Mouse (Mus musculus): ENCODE results near the gene Pdgfc. TPM values are rescaled to one million over a fixed set of nuclear protein-coding genes. Genes with fewer than 3 reads are reported as not detected.

Gene Pdgfc
- polyA plus RNA-seq, 1 experiment, result not detected

- TF ChIP-seq POLR2A (IDR thresholded peaks at IDR 0.05; ENCODE audit: insufficient read depth, low read depth, low read length) (no peak), CTCF (IDR thresholded peaks at IDR 0.05; ENCODE audit: insufficient read depth, low read depth, low read length) (no peak)
- peak overlapping the region; percentile 58 for H3K4me3 ChIP-seq (ENCODE audit: insufficient read depth, low read depth, low read length)
- under 1% methylated on average over 34 of the region's 34 CpGs for WGBS
- peak overlapping the region; percentile 3; the same call in 1 of the 2 replicates for H3K27ac ChIP-seq (ENCODE audit: insufficient read depth, low read depth, low read length)
- H3K4me1 ChIP-seq (ENCODE audit: control insufficient read depth, insufficient read depth, low read length), result peaks cover 3% of the 10 kb centered on the region; the same call in 1 of the 2 replicates
These were observed 1.2 kb downstream of the Pdgfc start for GRCm38 (mm10) chr3:81037312-81037859.

DNA sequence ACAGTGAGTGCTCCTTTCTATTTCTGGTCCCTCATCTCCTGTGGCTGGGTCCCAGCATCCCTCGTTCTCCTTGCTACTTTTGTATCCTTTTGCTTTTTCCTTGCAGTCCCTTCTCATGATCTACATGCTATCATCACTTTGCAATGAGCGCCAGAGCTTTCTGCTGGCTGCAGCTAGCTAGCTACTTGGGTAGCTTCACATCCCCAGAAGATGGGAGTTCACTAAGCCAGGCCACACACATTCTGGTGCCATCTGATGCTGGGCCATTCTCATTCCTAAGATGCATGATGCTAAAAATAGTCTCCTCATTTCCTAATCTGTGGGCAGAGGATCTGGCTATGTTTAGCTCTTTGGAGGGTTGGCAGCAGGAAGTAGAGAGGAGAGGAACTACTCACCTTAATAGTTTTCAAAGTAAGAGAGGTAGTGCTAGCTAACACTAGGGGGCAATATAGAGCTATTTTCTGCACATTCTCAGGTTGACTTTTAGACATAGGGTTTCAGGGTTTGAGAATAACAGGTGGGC, 3.0 kb downstream of the Pdgfc start:
- no peak for TF ChIP-seq CTCF (IDR thresholded peaks at IDR 0.05; ENCODE audit: insufficient read depth, low read depth, low read length)
- no peak for TF ChIP-seq POLR2A (IDR thresholded peaks at IDR 0.05; ENCODE audit: insufficient read depth, low read depth, low read length)
- Histone ChIP-seq H3K4me1 (ENCODE audit: control insufficient read depth, insufficient read depth, low read length) (peaks cover 3% of the 10 kb centered on the region; the same call in 1 of the 2 replicates), H3K4me3 (ENCODE audit: insufficient read depth, low read depth, low read length) (no peak overlapping the region), H3K27ac (ENCODE audit: insufficient read depth, low read depth, low read length) (0 out of 2 replicates have a peak overlapping the region, but pooled peaks have one; percentile 0)
- WGBS, result 31% methylated on average over 2 of the region's 2 CpGs

- TF ChIP-seq CTCF (IDR thresholded peaks at IDR 0.05; ENCODE audit: insufficient read depth, low read depth, low read length) (no peak), POLR2A (IDR thresholded peaks at IDR 0.05; ENCODE audit: insufficient read depth, low read depth, low read length) (no peak)
- 87% methylated on average over 2 of the region's 2 CpGs for WGBS
- H3K4me1 ChIP-seq (ENCODE audit: control insufficient read depth, insufficient read depth, low read length), result no peaks in the 10 kb centered on the region
- no peak overlapping the region for H3K27ac ChIP-seq (ENCODE audit: insufficient read depth, low read depth, low read length)
- H3K4me3 ChIP-seq (ENCODE audit: insufficient read depth, low read depth, low read length), result no peak overlapping the region
These were observed 8.6 kb downstream of the Pdgfc start for GRCm38 (mm10) chr3:81044653-81045343.

DNA sequence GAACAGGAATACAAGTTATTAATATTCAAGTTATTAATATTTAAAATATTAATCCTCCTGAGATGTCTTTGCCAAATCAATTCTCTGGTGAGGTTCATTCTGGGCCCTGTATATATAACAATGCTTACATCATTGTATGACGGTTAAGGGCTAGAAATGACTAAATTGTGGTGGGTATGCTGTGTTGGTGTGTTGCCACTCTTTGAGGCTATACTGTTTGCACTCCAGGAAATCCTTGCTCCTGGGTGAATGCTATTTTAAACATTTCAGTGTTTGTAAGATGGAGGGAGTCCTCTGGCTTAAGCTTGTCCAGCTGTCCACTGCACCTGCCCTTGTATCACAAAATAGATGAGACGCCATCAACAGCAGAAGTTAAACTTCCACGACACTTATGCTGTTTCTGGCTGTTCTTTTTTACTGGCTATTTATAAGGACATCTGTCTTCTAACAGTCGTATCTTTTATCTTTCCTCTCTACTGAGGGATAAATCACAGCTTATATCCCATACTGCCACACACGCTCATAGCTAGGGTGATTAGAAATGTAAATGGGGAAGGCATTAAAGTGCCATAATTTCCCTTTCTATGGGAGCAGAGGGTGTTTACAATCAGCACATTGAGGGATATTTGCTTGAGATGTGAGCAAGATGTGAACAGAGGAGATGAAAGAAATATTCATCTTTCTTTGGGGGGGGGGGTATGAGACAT, 9.3 kb downstream of the Pdgfc start:
- WGBS, result 88% methylated on average over 5 of the region's 5 CpGs
- TF ChIP-seq CTCF (IDR thresholded peaks at IDR 0.05; ENCODE audit: insufficient read depth, low read depth, low read length) (no peak), POLR2A (IDR thresholded peaks at IDR 0.05; ENCODE audit: insufficient read depth, low read depth, low read length) (no peak)
- H3K27ac ChIP-seq (ENCODE audit: insufficient read depth, low read depth, low read length), result no peak overlapping the region
- H3K4me1 ChIP-seq (ENCODE audit: control insufficient read depth, insufficient read depth, low read length), result no peaks in the 10 kb centered on the region
- no peak overlapping the region for H3K4me3 ChIP-seq (ENCODE audit: insufficient read depth, low read depth, low read length)

DNA sequence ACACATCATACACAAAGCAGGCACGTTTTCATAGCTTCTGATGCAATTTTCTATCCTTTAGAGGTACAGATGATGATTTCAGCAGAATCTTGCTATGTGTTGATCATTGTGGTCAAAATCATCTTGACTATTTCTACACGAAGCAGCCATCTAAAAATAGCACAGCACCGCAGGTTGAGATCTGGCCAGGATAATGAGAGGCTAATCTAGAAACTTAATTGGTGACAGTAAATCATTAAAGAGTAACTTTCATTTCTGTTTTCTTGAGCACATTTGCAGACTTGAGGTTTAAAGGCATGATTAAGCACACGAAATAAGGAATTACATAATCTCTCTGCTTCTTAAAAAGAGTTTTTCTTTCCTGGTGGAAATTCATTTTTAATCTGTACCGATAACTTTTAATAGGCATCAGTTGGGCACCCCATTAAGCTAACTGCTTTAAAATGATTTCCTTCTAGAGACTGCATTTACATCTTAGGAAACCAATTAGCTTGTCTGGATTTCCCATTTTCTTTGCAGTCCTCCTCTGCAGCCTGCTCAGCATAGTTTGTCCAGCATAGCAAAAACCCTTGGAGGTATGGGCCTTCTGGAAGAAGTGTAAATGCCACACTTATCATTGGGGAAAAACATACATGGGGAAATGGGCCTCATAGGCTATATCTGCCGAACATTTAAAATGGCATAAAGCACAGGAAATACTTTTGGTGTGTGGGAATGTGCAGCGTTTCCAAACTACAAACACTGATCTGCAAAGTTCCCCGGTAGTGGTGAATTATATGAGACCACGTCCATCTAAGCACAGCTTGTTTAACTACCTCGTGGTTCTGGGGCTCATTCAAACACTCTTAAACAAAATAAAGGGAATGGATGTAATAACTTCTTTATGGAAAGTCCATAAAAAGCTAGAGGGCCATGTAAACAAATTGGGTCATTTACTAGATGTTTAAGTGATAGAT, 10.7 kb downstream of the Pdgfc start:
- no peak overlapping the region for H3K27ac ChIP-seq (ENCODE audit: insufficient read depth, low read depth, low read length)
- no peaks in the 10 kb centered on the region for H3K4me1 ChIP-seq (ENCODE audit: control insufficient read depth, insufficient read depth, low read length)
- TF ChIP-seq POLR2A (IDR thresholded peaks at IDR 0.05; ENCODE audit: insufficient read depth, low read depth, low read length) (no peak), CTCF (IDR thresholded peaks at IDR 0.05; ENCODE audit: insufficient read depth, low read depth, low read length) (no peak)
- WGBS, result 62% methylated on average over 10 of the region's 10 CpGs
- no peak overlapping the region for H3K4me3 ChIP-seq (ENCODE audit: insufficient read depth, low read depth, low read length)

DNA sequence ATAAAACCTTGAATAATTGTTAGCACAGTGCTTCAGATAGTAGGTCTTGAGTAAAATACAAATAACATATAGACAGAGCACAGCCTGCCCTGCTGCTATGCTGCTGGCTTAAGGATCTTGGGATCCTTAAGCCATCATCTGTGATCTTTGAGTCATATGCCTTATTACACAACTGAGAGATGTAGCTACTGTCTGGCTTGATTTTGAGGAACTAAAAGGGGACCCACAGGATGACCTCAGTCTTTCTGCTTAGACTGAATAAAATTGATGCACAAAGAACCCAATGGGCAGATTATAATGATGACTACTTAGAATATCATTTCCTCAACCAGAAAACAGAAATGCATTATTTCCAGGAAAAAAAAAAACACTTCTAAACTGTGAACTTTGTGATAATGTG, 15.3 kb downstream of the Pdgfc start:
- TF ChIP-seq CTCF (IDR thresholded peaks at IDR 0.05; ENCODE audit: insufficient read depth, low read depth, low read length) (no peak), POLR2A (IDR thresholded peaks at IDR 0.05; ENCODE audit: insufficient read depth, low read depth, low read length) (no peak)

GRCm38 (mm10) chr3:81052422-81052821, 16.2 kb downstream of the Pdgfc start:
- Histone ChIP-seq H3K27ac (ENCODE audit: insufficient read depth, low read depth, low read length) (no peak overlapping the region), H3K4me1 (ENCODE audit: control insufficient read depth, insufficient read depth, low read length) (no peaks in the 10 kb centered on the region), H3K4me3 (ENCODE audit: insufficient read depth, low read depth, low read length) (no peak overlapping the region)
- WGBS, result 90% methylated on average over 6 of the region's 6 CpGs
- no peak for TF ChIP-seq CTCF (IDR thresholded peaks at IDR 0.05; ENCODE audit: insufficient read depth, low read depth, low read length)
- TF ChIP-seq POLR2A (IDR thresholded peaks at IDR 0.05; ENCODE audit: insufficient read depth, low read depth, low read length), result no peak

More for the DNA sequence above, 15.3 kb downstream of the Pdgfc start:
- no peak overlapping the region for H3K27ac ChIP-seq (ENCODE audit: insufficient read depth, low read depth, low read length)
- no peaks in the 10 kb centered on the region for H3K4me1 ChIP-seq (ENCODE audit: control insufficient read depth, insufficient read depth, low read length)
- H3K4me3 ChIP-seq (ENCODE audit: insufficient read depth, low read depth, low read length), result no peak overlapping the region

DNA sequence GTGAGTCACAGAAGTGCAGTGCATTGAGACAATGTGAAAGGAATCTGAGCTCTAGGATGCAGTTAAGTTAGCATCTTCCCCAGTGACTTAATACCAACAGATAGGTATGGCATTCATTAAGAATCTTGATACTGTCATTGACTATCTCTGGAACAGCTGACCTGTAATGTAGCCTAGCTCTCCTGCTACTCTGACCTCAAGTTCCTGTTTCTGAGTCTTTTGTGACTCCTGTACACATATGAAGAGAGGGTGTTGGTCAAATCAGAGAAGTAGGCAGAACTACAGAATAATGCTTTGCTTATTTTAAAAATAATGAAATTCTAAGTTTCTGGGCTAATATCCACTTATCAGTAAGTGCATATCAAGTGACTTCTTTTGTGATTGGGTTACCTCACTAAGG, 17.9 kb downstream of the Pdgfc start:
- no peak for TF ChIP-seq CTCF (IDR thresholded peaks at IDR 0.05; ENCODE audit: insufficient read depth, low read depth, low read length)
- no peak for TF ChIP-seq POLR2A (IDR thresholded peaks at IDR 0.05; ENCODE audit: insufficient read depth, low read depth, low read length)
- H3K4me1 ChIP-seq (ENCODE audit: control insufficient read depth, insufficient read depth, low read length), result no peaks in the 10 kb centered on the region

More for the DNA sequence above, 17.9 kb downstream of the Pdgfc start:
- Histone ChIP-seq H3K4me3 (ENCODE audit: insufficient read depth, low read depth, low read length) (no peak overlapping the region), H3K27ac (ENCODE audit: insufficient read depth, low read depth, low read length) (no peak overlapping the region)
